Mouse (Mus musculus): ENCODE measurements around the gene Bzw1.

DNA sequence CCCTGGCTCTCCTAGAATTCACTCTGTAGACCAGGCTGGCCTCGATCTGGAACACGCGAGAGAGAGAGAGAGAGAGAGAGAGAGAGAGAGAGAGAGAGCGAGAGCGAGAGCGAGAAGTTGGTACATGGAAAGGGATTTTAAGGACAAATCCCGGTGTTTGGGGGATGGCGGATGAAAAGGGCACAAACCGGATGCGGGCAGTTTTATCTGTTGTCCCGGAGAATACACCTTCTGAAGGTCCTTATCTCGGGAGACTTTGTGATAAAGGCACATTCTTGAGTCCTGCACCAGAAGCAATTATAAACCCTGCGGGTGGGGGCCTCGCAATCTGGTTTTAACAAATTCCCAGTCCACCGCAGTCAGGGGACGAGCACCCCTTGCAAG, 438 bp upstream of the Bzw1 start:
- TF ChIP-seq CTCF (IDR thresholded peaks at IDR 0.05) (no peak), EP300 (IDR thresholded peaks at IDR 0.05) (no peak)

Data from lung, postnatal 0 days (tissue).